Mouse (Mus musculus) ZHBTc4 (cell line): ENCODE results near the gene Alad.
"Not testable (repeated sequence)": the region's sequence is repeated elsewhere in the genome, so short reads cannot be mapped to it uniquely, and the experiment has no call there.

Experiments used
- DNase-seq: peaks from one replicate; pipeline ENCODE4 v3.0.0-alpha.2; 2011; ENCODE audit warnings: low read depth, low spot score

Alad gene

DNA sequence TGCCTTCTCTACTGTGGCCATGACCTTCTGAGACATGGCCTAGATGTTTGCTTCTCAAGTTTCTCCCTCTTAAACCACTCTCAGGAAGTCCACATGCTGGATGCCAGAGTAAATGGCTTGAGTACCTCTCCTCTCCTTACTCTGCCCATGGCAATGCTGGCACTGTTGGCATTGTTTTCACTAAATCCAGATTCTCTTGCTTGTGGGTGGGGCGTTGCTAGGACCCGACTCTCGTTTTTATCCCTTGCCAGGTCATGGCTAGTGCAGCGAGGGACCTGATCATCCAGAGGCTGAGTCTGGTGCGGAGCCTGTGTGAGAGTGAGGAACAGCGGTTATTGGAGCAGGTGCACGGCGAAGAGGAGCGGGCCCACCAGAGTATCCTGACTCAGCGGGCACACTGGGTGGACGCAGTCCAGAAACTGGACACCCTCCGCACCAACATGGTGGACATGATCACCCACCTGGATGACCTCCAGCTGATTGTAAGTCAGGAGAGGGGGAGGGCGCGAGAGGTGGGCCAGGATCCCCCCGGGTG, 33.5 kb downstream of the Alad start:
- DNase-seq: no peak

DNA sequence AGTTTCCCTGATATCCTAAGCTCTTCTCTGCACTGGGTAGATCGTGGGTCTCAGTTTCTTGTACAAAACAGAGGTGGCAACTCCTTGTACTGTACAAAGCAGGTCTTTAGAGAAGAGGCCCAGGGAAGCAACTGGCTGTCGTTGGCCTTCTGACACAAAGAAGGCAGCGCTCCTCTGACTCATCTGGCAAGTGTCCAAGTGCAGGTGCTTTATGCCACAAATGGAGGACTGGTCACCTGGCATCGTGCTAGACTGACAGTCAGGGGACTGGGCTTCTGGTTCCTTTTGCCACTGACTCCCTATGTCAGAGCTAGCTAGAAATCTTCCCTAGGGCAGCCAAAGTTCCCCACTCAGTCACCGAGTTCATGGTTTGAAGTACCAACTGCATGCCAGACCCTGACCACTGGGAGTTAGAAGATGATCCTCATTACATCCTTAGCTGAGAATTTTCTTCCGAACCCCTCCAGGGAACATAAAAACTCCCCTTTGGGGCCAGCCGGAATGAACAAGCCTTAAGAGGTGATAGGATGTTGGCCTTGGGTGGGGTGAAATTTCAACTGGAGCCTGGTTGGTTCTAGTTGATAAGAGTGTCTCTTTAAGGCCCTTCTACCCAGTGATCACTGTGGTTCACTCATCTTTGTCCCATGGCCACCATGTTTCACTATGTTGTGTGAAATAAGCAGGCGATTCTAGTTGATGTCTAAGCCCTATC, 34.1 kb downstream of the Alad start:
- DNase-seq: no peak

DNA sequence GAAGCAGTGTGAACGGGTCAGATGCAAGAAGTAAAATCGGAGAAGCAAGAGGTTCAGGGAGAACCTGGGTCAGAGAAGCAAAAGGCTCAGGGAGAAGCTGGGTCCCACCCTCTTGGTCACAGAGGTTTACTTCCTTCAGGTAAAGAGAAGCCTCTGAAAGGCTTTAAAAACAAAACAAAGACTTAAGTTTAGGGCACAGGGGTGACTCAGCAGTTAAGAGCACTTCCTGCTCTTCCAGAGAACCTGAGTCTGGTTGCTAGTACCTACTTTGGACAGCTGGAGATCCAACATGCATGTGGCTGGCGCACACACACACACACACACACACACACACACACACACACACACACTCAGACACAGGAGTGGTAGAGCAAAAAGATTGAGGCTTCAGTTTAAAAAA, 34.8 kb downstream of the Alad start:
- DNase-seq: no peak

DNA sequence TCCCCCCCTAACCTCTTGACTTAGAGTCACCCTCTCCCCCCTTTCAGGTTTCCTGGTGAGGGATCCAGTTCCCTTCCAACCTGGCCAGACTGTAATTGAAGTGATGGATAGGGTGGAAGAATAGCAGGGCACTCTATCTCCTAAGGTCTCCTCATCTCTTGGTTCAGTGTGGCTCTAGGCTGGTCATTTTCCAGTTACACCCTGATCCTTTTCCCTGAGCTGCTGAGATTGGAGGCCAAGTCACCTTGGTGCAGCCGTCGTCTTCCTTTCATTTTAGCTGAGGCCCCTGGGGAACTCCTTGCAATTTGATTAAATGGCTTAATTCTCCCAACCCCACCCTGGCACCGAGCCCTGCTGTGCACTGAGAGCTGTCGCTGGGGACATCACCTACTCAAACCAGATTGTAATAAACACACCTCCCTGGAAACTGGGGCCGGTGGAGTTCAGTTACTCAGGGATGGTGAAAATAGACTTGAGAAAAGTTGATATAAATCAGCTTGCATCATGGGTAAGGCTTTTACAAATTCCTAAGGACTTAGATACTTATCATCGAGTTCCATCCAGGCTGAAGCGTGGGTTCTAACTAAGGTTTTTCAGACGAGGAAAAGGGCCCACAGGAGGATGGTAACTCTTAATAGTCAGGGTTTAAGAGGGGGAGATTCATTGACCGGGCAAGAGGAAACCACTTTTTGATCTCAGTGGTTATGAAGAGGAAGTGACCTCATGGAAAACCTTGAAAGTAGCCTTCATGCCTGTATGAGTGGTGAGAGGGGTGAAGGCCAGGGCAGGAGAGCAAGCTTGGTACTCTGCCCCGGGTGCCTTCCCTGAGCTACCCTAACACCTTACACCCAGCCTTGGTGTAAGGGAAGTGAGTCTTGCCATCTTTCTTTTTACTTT, 38.8 kb downstream of the Alad start:
- peak; percentile 11 for DNase-seq

DNA sequence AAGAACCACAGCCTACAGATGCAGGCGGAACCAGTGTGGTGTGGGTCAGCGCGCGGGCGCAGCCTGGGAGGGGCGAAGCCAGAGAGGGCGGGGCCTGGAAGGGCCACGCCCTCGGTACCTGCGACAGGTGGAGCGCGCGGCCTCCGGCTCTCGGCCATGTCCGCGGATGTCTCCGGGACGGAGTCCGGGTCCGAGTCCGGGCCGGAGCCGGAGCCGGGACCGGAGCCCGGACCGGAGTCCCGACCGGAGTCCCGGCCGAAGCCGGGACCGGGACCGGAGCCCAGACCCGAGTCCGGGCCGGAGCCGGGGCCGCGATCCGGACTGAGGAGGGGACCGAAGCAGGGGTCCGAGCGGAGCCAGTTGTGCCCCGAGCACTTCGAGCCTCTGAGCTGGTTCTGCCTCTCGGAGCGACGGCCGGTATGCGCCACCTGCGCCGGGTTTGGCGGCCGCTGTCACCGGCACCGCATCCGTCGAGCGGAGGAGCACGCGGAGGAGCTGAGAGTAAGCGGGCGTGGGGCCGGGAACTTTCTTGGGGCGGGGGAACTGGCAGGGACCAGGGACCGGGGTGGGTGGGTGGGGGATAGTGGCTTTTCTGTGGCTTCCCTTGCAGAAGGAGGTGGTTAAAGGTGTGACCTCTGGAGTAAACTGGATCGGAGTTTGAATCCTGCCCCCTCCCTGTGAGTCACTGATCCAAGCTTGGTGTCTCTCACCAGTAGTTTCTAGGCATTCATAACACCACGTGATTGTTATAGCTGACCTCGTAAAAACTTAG, 39.6 kb downstream of the Alad start, which contains the start of gene Bspry:
TSS of gene Bspry (plus strand) at position 117 of the 772 bp plus-strand sequence.
- peak; percentile 80 for DNase-seq

DNA sequence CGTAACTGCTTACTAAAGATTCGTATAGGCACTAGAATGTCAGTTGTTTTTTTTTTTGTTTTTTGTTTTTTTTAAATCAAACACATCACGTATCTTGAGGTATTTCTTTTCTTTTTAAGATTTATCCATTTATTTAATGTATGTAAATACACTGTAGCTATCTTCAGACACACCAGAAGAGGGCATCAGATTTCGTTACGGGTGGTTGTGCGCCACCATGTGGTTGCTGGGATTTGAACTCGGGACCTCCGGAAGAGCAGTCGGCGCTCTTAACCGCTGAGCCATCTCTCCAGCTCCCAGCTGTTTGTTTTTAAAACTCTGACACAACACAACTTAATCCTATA, 40.2 kb downstream of the Alad start:
- not testable (repeated sequence) for DNase-seq

DNA sequence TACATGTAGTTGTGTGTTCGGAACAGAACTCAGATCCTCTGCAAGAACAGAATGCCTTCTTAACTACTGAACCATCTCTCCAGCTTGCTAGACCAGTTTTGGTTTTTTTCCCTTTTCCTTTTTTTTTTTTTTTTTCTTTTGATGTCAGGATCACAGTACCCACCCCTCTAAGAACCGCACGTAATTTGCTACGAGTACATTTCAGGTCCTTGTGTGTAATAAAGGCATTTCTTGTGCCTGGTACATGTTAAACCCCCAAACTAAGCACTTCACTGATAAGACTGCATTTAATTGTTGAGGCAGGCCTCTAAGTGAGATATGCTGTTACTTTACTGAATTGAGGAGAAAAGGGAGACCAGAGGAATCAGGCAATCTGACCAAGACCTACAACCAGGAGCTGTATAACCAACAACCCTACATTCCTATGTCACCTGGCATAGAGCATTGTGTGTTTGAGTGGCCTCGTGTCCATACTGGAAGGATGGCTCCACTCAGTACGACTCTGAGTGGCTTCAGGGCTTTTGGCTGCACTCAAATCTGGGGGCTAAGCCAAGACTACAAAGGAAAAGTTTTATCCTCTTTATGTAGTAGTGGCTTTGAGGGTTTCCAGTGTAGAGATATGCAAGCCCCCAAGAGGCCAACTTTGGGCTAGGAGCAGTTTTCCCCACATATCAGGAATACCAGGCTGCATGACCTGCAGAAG, 42.0 kb downstream of the Alad start:
- no peak for DNase-seq

DNA sequence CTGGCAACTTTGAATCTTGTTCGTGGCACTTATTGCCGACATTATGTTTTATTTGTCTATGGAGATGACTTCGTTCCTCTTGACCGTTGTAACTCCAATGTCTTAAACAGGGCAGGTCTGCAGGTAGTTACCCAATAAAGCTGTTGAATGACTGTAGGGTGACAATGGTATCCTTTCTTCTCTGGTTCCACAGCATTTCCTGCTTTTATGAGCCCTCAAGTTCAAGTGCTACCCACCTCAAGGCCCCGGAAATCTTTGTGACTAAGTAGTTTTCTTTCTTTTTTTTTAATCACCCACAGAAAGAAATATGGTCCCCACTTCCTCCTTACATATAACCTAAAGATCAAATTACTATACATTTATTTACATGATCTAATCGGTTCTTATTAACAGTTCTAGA, 43.9 kb downstream of the Alad start:
- no peak for DNase-seq

DNA sequence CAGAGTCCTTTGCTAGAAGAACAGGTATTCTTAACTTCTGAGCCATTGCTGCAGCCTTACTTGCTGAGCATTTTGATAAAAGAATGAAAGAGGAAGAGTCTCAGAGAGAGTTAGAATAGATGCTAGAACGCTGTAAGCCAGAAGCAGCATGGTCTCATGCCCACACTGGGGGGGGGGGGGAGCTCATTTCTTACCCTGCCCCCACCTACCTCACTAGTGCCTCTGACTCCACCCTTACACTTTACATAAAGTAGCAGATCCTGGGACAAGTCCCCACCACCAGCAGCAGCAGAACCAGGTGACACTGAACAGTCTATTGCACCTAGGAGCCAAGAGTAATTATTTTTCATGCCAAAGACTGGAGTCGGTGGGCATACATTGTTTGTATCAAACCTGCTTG, 44.6 kb downstream of the Alad start:
- no peak for DNase-seq

DNA sequence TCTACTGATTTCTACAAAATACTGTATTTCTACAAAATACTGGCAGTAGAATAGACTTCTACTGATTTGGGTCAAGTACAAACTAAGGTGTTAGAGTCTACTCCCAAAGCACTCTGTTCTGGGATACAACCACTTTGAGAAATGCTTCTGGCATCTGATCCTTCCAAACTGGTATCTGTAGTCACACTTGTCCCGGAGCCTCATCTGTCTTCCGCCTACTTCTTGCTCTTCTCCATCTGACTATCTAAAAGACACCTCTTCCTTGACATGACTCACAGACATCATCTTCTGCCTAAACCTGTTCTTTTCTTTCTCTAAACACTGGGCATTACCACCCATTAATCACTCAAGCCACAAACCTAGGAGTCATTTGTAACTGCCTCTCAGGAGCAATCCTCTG, 47.6 kb downstream of the Alad start:
- DNase-seq: no peak

DNA sequence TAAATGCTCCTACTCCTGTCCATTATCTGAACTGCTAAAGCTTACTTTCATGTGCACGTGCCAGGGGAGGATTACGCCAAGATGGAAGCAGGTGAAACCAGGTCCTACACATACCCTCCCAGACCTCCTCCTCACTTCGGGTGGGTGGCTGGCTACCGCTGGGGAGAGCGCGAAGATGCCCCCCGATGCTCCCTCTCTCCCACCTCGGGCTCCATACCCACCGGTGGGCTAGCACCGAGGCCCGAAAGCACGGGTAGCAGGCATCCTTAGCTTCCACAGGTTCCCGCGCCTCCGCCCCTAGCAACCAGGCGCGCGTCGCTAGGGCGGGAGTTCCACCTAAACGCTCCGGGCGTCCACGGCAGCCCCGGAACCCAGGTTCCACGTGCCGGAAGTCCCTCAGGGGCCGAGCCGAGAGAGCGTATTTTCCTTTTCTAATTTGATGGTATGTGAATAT, 49.1 kb downstream of the Alad start, which contains the start of gene Wdr31:
TSS of gene Wdr31 (minus strand) at position 299 of the 454 bp plus-strand sequence.
- DNase-seq: peak; percentile 92

DNA sequence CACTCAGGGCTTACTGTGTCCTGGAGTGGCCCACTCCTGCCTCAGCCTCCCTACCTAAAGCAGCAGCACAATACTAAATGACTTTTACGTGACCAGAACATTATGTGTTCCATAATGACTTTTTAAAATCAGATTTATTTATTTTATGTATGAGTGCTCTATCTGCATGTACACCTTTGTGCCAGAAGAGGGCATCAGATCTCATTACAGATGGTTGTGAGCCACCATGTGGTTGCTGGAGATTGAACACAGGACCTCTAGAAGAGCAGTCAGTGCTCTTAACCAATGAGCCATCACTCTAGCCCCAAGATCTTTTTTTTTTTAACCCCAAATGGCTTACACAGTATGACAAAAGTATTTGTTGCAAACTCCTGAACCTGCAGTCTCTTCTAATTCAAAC, 51.6 kb downstream of the Alad start:
- DNase-seq: peak; percentile 52

DNA sequence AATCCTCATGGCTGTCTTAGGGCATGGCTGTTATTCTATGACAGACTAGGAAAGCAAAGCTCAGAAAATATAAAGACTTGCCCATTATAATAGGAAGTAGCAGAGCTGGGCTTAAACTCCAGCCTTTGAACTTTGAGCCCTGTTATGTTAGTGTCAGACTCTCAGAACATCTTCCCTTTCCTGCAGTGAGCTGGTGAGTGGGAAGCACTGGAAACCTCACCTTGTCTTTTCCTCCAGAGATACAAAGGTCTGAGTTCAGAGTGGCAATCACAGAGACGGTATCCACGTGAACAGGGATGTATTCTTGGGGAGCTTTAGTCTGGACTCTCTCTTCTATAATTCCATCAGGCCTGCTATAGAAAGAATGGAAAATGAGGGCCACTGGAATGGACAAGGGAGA, 56.6 kb downstream of the Alad start:
- DNase-seq: no peak

DNA sequence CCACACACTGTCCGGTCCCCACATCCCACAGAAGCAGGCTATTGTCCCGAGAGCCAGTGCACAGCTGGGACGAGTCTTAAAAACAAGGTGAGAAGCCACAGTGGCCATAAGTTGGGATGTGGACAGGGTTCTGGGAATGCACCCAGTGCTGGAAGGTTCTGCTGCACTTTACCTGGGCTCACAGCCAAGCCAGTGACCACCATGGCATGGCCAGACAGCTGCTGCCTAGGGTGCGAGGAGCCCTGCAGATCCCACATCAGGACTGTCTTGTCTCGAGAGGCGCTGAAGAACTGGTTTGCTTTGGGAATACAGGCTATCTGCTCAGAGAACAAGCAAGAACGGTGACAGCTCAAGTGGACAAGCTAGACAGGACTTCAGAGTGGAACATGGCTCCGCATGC, 59.4 kb downstream of the Alad start:
- DNase-seq: no peak
